21 mouse cellular contexts compared by ENCODE assay signal in the genomic region with DNA sequence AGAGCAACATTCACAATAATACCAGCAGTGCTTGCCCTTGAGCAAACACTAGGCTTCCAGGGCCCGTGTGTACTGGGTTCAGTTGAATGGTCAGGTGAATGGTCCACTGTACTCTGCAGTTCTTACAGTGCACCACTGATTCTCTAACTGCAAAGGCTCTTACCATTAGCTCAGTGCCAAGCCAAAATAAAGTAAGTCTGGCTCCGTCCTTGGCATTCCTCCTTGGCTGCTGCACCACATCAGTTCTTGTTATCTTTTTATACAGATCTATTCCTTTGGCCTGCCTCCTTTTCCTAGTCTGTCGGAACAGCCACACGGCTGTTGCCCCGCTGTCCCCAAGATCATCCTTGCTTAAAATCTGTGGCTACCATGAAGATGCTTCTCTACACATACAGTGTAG.
DNase-seq lines count a peak whose midpoint lies in the region; ATAC-seq and TF ChIP-seq lines count a peak whose summit lies in the region.
"Had no signal": no experiment of that assay in that cellular context is flagged by ENCODE, and none has a peak within 500 bp of the region (broad histone marks: within the 10 kb centered on the region; RNA-seq: fewer than 3 reads in every experiment).

No protein-coding gene starts in this region.

- no peaks in the 10 kb centered on the region for H3K27me3 ChIP-seq in heart, postnatal 0 days (ENCODE audit: control insufficient read depth, insufficient read depth, low read length)
- H3K27me3 ChIP-seq: embryonic facial prominence, embryonic 13.5 days; forebrain, embryonic 12.5 days; heart, embryonic 13.5 days; hindbrain, embryonic 12.5 days had no signal

- no peak overlapping the region for H3K4me3 ChIP-seq in heart, postnatal 0 days (ENCODE audit: low read depth, low read length)
- no peak overlapping the region for H3K4me3 ChIP-seq in olfactory bulb, adult 2 months (ENCODE audit: insufficient read depth, low read depth, low read length)
- H3K4me3 ChIP-seq: embryonic facial prominence, embryonic 13.5 days; forebrain, embryonic 12.5 days; heart, adult 2 months; heart, embryonic 13.5 days; hindbrain, embryonic 12.5 days had no signal

- peak overlapping the region; percentile 80; the same call in 1 of the 2 replicates for H3K27ac ChIP-seq in heart, postnatal 0 days (ENCODE audit: low read depth)
- H3K27ac ChIP-seq in olfactory bulb, adult 2 months (ENCODE audit: insufficient read depth, low read depth, low read length): peak overlapping the region; percentile 72
- H3K27ac ChIP-seq: embryonic facial prominence, embryonic 13.5 days; forebrain, embryonic 12.5 days; heart, embryonic 13.5 days; hindbrain, embryonic 12.5 days had no signal

- no peaks in the 10 kb centered on the region for H3K9me3 ChIP-seq in heart, postnatal 0 days (replicated peaks; ENCODE audit: control insufficient read depth, low read length)
- H3K9me3 ChIP-seq: embryonic facial prominence, embryonic 13.5 days; forebrain, embryonic 12.5 days; heart, embryonic 13.5 days; hindbrain, embryonic 12.5 days had no signal

- DNase-seq in adrenal gland, adult 2 months: peak; percentile 68
- no peak for DNase-seq in adrenal gland, postnatal 25 days
- DNase-seq in heart, postnatal 0 days (ENCODE audit: low spot score): no peak
- DNase-seq in heart, adult 8-10 months (ENCODE audit: low spot score): no peak
- DNase-seq in ovary, adult 18-20 months (ENCODE audit: low spot score): peak; percentile 67
- DNase-seq in ovary, postnatal 36 days (ENCODE audit: low spot score): no peak
- no peak for DNase-seq in cerebellum, adult 9-11 months
- DNase-seq: cerebellum, adult 2 months; cerebellum, postnatal 25 days; gastrocnemius, postnatal 10 days; heart, adult 2 months; heart, postnatal 10 days; heart, postnatal 4 days; kidney, adult 18-20 months had no signal

- TF ChIP-seq EP300 in heart, postnatal 0 days (IDR thresholded peaks at IDR 0.05; ENCODE audit: low read depth): no peak

- peaks cover 40% of the 10 kb centered on the region for H3K4me1 ChIP-seq in heart, postnatal 0 days (ENCODE audit: control insufficient read depth, insufficient read depth)
- peaks cover 12% of the 10 kb centered on the region for H3K4me1 ChIP-seq in olfactory bulb, adult 2 months (ENCODE audit: control insufficient read depth, insufficient read depth, low read length)
- H3K4me1 ChIP-seq: hindbrain, embryonic 12.5 days had no signal

- TF ChIP-seq CTCF in heart, postnatal 0 days (IDR thresholded peaks at IDR 0.05; ENCODE audit: low read depth): no peak
- TF ChIP-seq CTCF in olfactory bulb, adult 2 months (IDR thresholded peaks at IDR 0.05; ENCODE audit: insufficient read depth, low read depth, low read length): no peak

- no peak overlapping the region for H3K9ac ChIP-seq in heart, postnatal 0 days (replicated peaks; ENCODE audit: low read depth, low read length)
- H3K9ac ChIP-seq: embryonic facial prominence, embryonic 13.5 days; forebrain, embryonic 12.5 days; heart, embryonic 13.5 days; hindbrain, embryonic 12.5 days had no signal

- no peak for ATAC-seq in heart, postnatal 0 days (ENCODE audit: insufficient read depth, low read depth)
- ATAC-seq: forebrain, embryonic 16.5 days; inflammation-experienced regulatory T-cells, adult 6 months had no signal

- H3K36me3 ChIP-seq in heart, postnatal 0 days (replicated peaks; ENCODE audit: control insufficient read depth, insufficient read depth, low read length): peaks cover 31% of the 10 kb centered on the region
- H3K36me3 ChIP-seq: hindbrain, embryonic 12.5 days had no signal

- 70% methylated on average over 5 of the region's 5 CpGs for WGBS in heart, postnatal 0 days
- WGBS in olfactory bulb, adult 2 months: 64% methylated on average over 5 of the region's 5 CpGs

- no peak overlapping the region for H3K4me2 ChIP-seq in heart, postnatal 0 days (ENCODE audit: low read depth, low read length)
- H3K4me2 ChIP-seq: embryonic facial prominence, embryonic 13.5 days; forebrain, embryonic 12.5 days; heart, embryonic 13.5 days; hindbrain, embryonic 12.5 days had no signal

- no peak for TF ChIP-seq POLR2A in olfactory bulb, adult 2 months (IDR thresholded peaks at IDR 0.05; ENCODE audit: insufficient read depth, low read depth, low read length)

Comparison
In these comparisons a context has a peak if more than half of its experiments do, and no peak if none do; other contexts are left out.
1. DNase-seq: peak in adrenal gland, adult 2 months (single experiment) and ovary, adult 18-20 months (single experiment); none in adrenal gland, postnatal 25 days (single experiment), heart, postnatal 0 days (single experiment), heart, adult 8-10 months (single experiment), ovary, postnatal 36 days (single experiment) and cerebellum, adult 9-11 months (single experiment).